Mouse (Mus musculus): Measurements from ENCODE around the gene Slc30a3. TPM values are rescaled to one million over a fixed set of nuclear protein-coding genes. Genes with fewer than 3 reads are reported as not detected.
A peak's percentile ranks its signal among the peaks of the same experiment; 100 is the strongest.

Gene Slc30a3
- polyA plus RNA-seq (2015; fragmentation: Nextera tagmentation; extraction: Ambion mirVana), result 0.12 and 0.15 TPM in 2 replicates

- ATAC-seq, result no peak
- WGBS, result 91% methylated on average over 18 of the region's 18 CpGs
- no peak within 1 kb of the TSS for H3K4me2 ChIP-seq (ENCODE audit: low read depth, low read length)
- no peak within 1 kb of the TSS for H3K9ac ChIP-seq (ENCODE audit: low read depth, low read length)
- H3K36me3 ChIP-seq (ENCODE audit: control insufficient read depth, insufficient read depth, low read length), result no peaks in the 10 kb centered on the region
- no peak within 1 kb of the TSS for H3K4me3 ChIP-seq (ENCODE audit: low read length)
- H3K27ac ChIP-seq (ENCODE audit: low read length), result no peak within 1 kb of the TSS
- H3K9me3 ChIP-seq (ENCODE audit: control insufficient read depth, low read length), result no peaks in the 10 kb centered on the region
- H3K4me1 ChIP-seq (ENCODE audit: control insufficient read depth, insufficient read depth, low read length), result no peaks in the 10 kb centered on the region
- no peaks in the 10 kb centered on the region; the same call in 1 of the 2 replicates for H3K27me3 ChIP-seq (replicated peaks; ENCODE audit: control insufficient read depth, insufficient read depth, low read length)
Measured at GRCm38 (mm10) chr5:31108000-31108490, at the start of gene Slc30a3. Slc30a3 (minus strand) TSS chr5:31108237.

- Histone ChIP-seq H3K4me1 (ENCODE audit: control insufficient read depth, insufficient read depth, low read length) (peaks cover 6% of the 10 kb centered on the region), H3K4me3 (ENCODE audit: low read length) (peak within 1 kb of the TSS; percentile 73), H3K4me2 (ENCODE audit: low read depth, low read length) (peak within 1 kb of the TSS; percentile 86), H3K27ac (ENCODE audit: low read length) (peak within 1 kb of the TSS; percentile 50), H3K36me3 (ENCODE audit: control insufficient read depth, insufficient read depth, low read length) (peaks cover 13% of the 10 kb centered on the region), H3K9me3 (ENCODE audit: control insufficient read depth, low read length) (no peaks in the 10 kb centered on the region), H3K27me3 (replicated peaks; ENCODE audit: control insufficient read depth, insufficient read depth, low read length) (no peaks in the 10 kb centered on the region), H3K9ac (ENCODE audit: low read depth, low read length) (peak within 1 kb of the TSS; percentile 81)
- peak; percentile 96 for ATAC-seq
- WGBS, result under 1% methylated on average over 19 of the region's 19 CpGs
Measured at GRCm38 (mm10) chr5:31154152-31154553, 46.1 kb upstream of the Slc30a3 start, which contains the start of gene Mpv17. Mpv17 (minus strand) TSS chr5:31154251.

GRCm38 (mm10) chr5:31153516-31154151, 45.6 kb upstream of the Slc30a3 start:
- Histone ChIP-seq H3K27me3 (replicated peaks; ENCODE audit: control insufficient read depth, insufficient read depth, low read length) (no peaks in the 10 kb centered on the region), H3K4me2 (ENCODE audit: low read depth, low read length) (peak overlapping the region; percentile 86), H3K36me3 (ENCODE audit: control insufficient read depth, insufficient read depth, low read length) (peaks cover 13% of the 10 kb centered on the region), H3K4me3 (ENCODE audit: low read length) (peak overlapping the region; percentile 73), H3K9ac (ENCODE audit: low read depth, low read length) (peak overlapping the region; percentile 81), H3K9me3 (ENCODE audit: control insufficient read depth, low read length) (no peaks in the 10 kb centered on the region), H3K4me1 (ENCODE audit: control insufficient read depth, insufficient read depth, low read length) (peaks cover 6% of the 10 kb centered on the region), H3K27ac (ENCODE audit: low read length) (peak overlapping the region; percentile 50)
- peak; percentile 30 for ATAC-seq
- 17% methylated on average over 6 of the region's 6 CpGs for WGBS

DNA sequence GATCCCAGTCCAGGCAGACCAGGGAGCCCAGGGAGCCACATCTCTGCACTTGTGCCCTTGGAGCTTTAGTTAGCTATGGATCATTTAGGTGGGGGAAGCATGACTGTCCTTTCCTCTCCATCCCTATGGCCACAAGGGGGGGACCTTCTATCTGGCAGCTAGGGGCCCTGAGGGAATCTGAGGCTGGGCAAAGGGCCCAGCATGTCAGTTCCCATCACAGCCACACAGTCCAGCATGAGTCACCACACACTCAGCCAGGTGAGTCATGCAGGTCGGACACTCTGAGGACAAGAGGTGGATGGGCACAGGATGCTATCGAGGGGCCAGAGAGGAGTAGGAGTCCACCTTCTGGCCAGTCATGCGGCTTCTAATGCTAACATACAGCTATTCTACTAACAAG, 43.7 kb upstream of the Slc30a3 start:
- Histone ChIP-seq H3K9ac (ENCODE audit: low read depth, low read length) (no peak overlapping the region), H3K4me1 (ENCODE audit: control insufficient read depth, insufficient read depth, low read length) (peaks cover 6% of the 10 kb centered on the region), H3K9me3 (ENCODE audit: control insufficient read depth, low read length) (no peaks in the 10 kb centered on the region), H3K4me3 (ENCODE audit: low read length) (no peak overlapping the region), H3K27me3 (replicated peaks; ENCODE audit: control insufficient read depth, insufficient read depth, low read length) (no peaks in the 10 kb centered on the region), H3K4me2 (ENCODE audit: low read depth, low read length) (no peak overlapping the region), H3K27ac (ENCODE audit: low read length) (no peak overlapping the region), H3K36me3 (ENCODE audit: control insufficient read depth, insufficient read depth, low read length) (no peaks in the 10 kb centered on the region; the same call in 1 of the 2 replicates)
- ATAC-seq, result no peak
- WGBS, result 85% methylated on average over 3 of the region's 3 CpGs

DNA sequence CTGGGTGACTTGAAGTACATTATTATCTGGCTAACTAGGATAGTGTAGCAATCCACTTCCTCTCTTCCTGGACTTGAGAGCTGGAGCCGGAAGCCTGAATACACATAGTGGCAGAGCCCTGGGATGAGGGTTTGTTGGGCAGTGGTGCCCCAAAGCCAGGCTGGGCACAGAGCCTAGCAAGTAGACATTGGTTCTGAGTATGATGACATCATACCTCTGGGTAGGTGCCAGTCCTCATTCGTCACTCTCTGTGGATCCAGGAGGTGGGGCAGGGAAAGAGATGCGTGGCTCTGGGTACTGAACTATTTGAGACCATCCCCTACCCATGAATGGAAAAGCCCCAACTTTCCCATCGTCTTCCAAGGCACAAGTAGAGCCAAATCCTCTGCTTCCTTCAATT, 41.7 kb upstream of the Slc30a3 start:
- H3K9me3 ChIP-seq (ENCODE audit: control insufficient read depth, low read length), result no peaks in the 10 kb centered on the region
- WGBS, result 86% methylated on average over 4 of the region's 4 CpGs
- H3K4me1 ChIP-seq (ENCODE audit: control insufficient read depth, insufficient read depth, low read length), result peaks cover 6% of the 10 kb centered on the region
- no peak for ATAC-seq
- H3K9ac ChIP-seq (ENCODE audit: low read depth, low read length), result no peak overlapping the region
- no peak overlapping the region for H3K4me2 ChIP-seq (ENCODE audit: low read depth, low read length)
- no peak overlapping the region for H3K4me3 ChIP-seq (ENCODE audit: low read length)
- H3K27ac ChIP-seq (ENCODE audit: low read length), result no peak overlapping the region
- no peaks in the 10 kb centered on the region; the same call in 1 of the 2 replicates for H3K36me3 ChIP-seq (ENCODE audit: control insufficient read depth, insufficient read depth, low read length)
- no peaks in the 10 kb centered on the region for H3K27me3 ChIP-seq (replicated peaks; ENCODE audit: control insufficient read depth, insufficient read depth, low read length)

DNA sequence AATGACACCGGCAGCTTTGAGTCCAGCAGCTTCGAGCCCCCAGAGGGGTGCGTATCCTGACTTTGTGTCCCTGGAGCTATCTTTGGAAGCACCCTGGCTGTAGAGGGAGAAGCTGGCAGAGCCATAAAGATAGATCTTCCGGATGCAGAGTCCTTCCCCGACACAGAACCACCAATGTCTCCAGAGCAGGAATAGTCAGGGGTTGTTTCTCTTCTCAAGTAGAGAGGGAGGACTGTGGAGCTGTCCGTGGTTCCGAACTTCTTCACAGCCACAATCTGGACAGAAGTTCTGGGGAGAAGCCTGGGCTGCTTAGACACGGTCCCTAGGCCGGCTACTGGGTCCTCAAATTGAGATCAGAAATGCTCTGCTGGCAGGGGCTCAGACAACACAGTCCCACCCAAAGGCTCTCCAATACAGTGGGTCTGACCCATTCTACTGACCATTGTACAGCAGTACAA, 31.0 kb upstream of the Slc30a3 start:
- H3K9me3 ChIP-seq (ENCODE audit: control insufficient read depth, low read length), result no peaks in the 10 kb centered on the region
- no peak overlapping the region for H3K9ac ChIP-seq (ENCODE audit: low read depth, low read length)
- H3K4me2 ChIP-seq (ENCODE audit: low read depth, low read length), result 0 out of 2 replicates have a peak overlapping the region, but pooled peaks have one; percentile 3
- peaks cover 6% of the 10 kb centered on the region for H3K36me3 ChIP-seq (ENCODE audit: control insufficient read depth, insufficient read depth, low read length)
- WGBS, result 12% methylated on average over 9 of the region's 9 CpGs
- no peak overlapping the region for H3K27ac ChIP-seq (ENCODE audit: low read length)
- no peak overlapping the region for H3K4me3 ChIP-seq (ENCODE audit: low read length)
- ATAC-seq, result no peak
- no peaks in the 10 kb centered on the region; the same call in 1 of the 2 replicates for H3K4me1 ChIP-seq (ENCODE audit: control insufficient read depth, insufficient read depth, low read length)
- peaks cover 41% of the 10 kb centered on the region for H3K27me3 ChIP-seq (replicated peaks; ENCODE audit: control insufficient read depth, insufficient read depth, low read length)

- peaks cover 41% of the 10 kb centered on the region for H3K27me3 ChIP-seq (replicated peaks; ENCODE audit: control insufficient read depth, insufficient read depth, low read length)
- 2% methylated on average over 52 of the region's 52 CpGs for whole genome bisulfite sequencing
- H3K4me2 ChIP-seq (ENCODE audit: low read depth, low read length), result 0 out of 2 replicates have a peak within 1 kb of the TSS, but pooled peaks have one; percentile 33
- no peaks in the 10 kb centered on the region; the same call in 1 of the 2 replicates for H3K4me1 ChIP-seq (ENCODE audit: control insufficient read depth, insufficient read depth, low read length)
- H3K36me3 ChIP-seq (ENCODE audit: control insufficient read depth, insufficient read depth, low read length), result peaks cover 5% of the 10 kb centered on the region
- no peaks in the 10 kb centered on the region for H3K9me3 ChIP-seq (ENCODE audit: control insufficient read depth, low read length)
- H3K27ac ChIP-seq (ENCODE audit: low read length), result no peak within 1 kb of the TSS
- no peak for ATAC-seq
- peak within 1 kb of the TSS; percentile 21 for H3K4me3 ChIP-seq (ENCODE audit: low read length)
- no peak within 1 kb of the TSS for H3K9ac ChIP-seq (ENCODE audit: low read depth, low read length)
Measured at GRCm38 (mm10) chr5:31138241-31138967, 30.4 kb upstream of the Slc30a3 start, which contains the start of gene Ucn. Ucn (minus strand) TSS chr5:31138829.

GRCm38 (mm10) chr5:31137658-31138057, 29.6 kb upstream of the Slc30a3 start:
- Histone ChIP-seq H3K4me3 (ENCODE audit: low read length) (peak overlapping the region; percentile 21; the same call in 1 of the 2 replicates), H3K4me2 (ENCODE audit: low read depth, low read length) (0 out of 2 replicates have a peak overlapping the region, but pooled peaks have one; percentile 33), H3K9me3 (ENCODE audit: control insufficient read depth, low read length) (no peaks in the 10 kb centered on the region), H3K4me1 (ENCODE audit: control insufficient read depth, insufficient read depth, low read length) (no peaks in the 10 kb centered on the region; the same call in 1 of the 2 replicates), H3K27me3 (replicated peaks; ENCODE audit: control insufficient read depth, insufficient read depth, low read length) (peaks cover 41% of the 10 kb centered on the region), H3K36me3 (ENCODE audit: control insufficient read depth, insufficient read depth, low read length) (peaks cover 4% of the 10 kb centered on the region; the same call in 1 of the 2 replicates), H3K9ac (ENCODE audit: low read depth, low read length) (no peak overlapping the region), H3K27ac (ENCODE audit: low read length) (no peak overlapping the region)
- no peak for ATAC-seq
- WGBS, result 3% methylated on average over 13 of the region's 13 CpGs
